Mouse (Mus musculus): ENCODE results near the gene Fam131c. TPM values are rescaled to one million over a fixed set of nuclear protein-coding genes. Genes with fewer than 3 reads are reported as not detected.

Fam131c gene
- polyA plus RNA-seq, 1 experiment from 2014 or later, result 49.8 TPM

GRCm38 (mm10) chr4:141406516-141407299, 38.7 kb downstream of the Fam131c start:
- ATAC-seq, result no peak
- H3K4me1 ChIP-seq (ENCODE audit: control insufficient read depth, insufficient read depth, low read depth, low read length), result no peaks in the 10 kb centered on the region
- 0 out of 2 replicates have a peak, but pooled peaks cover 2% of the 10 kb centered on the region for H3K27me3 ChIP-seq (replicated peaks; ENCODE audit: control insufficient read depth, insufficient read depth, low read length)
- H3K4me2 ChIP-seq (ENCODE audit: low read length), result no peak overlapping the region
- 49% methylated on average over 12 of the region's 14 CpGs for WGBS
- H3K9me3 ChIP-seq (ENCODE audit: control insufficient read depth, low read length), result no peaks in the 10 kb centered on the region
- no peaks in the 10 kb centered on the region for H3K36me3 ChIP-seq (ENCODE audit: control insufficient read depth, insufficient read depth, low read length)
- H3K9ac ChIP-seq (ENCODE audit: low read depth, low read length), result no peak overlapping the region
- H3K4me3 ChIP-seq (ENCODE audit: low read length), result no peak overlapping the region
- H3K27ac ChIP-seq (ENCODE audit: low read depth, low read length), result no peak overlapping the region

GRCm38 (mm10) chr4:141408577-141408976, 40.6 kb downstream of the Fam131c start:
- no peaks in the 10 kb centered on the region for H3K4me1 ChIP-seq (ENCODE audit: control insufficient read depth, insufficient read depth, low read depth, low read length)
- no peak overlapping the region for H3K4me3 ChIP-seq (ENCODE audit: low read length)
- H3K9ac ChIP-seq (ENCODE audit: low read depth, low read length), result no peak overlapping the region
- H3K4me2 ChIP-seq (ENCODE audit: low read length), result no peak overlapping the region
- WGBS, result 93% methylated on average over 3 of the region's 3 CpGs
- no peaks in the 10 kb centered on the region for H3K36me3 ChIP-seq (ENCODE audit: control insufficient read depth, insufficient read depth, low read length)
- H3K9me3 ChIP-seq (ENCODE audit: control insufficient read depth, low read length), result no peaks in the 10 kb centered on the region
- H3K27me3 ChIP-seq (replicated peaks; ENCODE audit: control insufficient read depth, insufficient read depth, low read length), result 0 out of 2 replicates have a peak, but pooled peaks cover 2% of the 10 kb centered on the region
- H3K27ac ChIP-seq (ENCODE audit: low read depth, low read length), result no peak overlapping the region
- no peak for ATAC-seq

GRCm38 (mm10) chr4:141411430-141411992, 43.5 kb downstream of the Fam131c start:
- ATAC-seq, result no peak
- WGBS, result 19% methylated on average over 22 of the region's 22 CpGs

GRCm38 (mm10) chr4:141415924-141416323, 47.9 kb downstream of the Fam131c start, which contains the start of gene Clcnkb:
Gene Clcnkb (minus strand): TSS chr4:141416014.
- H3K27ac ChIP-seq (ENCODE audit: low read depth, low read length), result no peak within 1 kb of the TSS
- no peak within 1 kb of the TSS for H3K4me2 ChIP-seq (ENCODE audit: low read length)
- no peaks in the 10 kb centered on the region for H3K36me3 ChIP-seq (ENCODE audit: control insufficient read depth, insufficient read depth, low read length)
- 67% methylated on average over 7 of the region's 7 CpGs for WGBS
- no peak within 1 kb of the TSS for H3K9ac ChIP-seq (ENCODE audit: low read depth, low read length)
- no peak for ATAC-seq
- H3K4me3 ChIP-seq (ENCODE audit: low read length), result no peak within 1 kb of the TSS
- no peaks in the 10 kb centered on the region for H3K27me3 ChIP-seq (replicated peaks; ENCODE audit: control insufficient read depth, insufficient read depth, low read length)
- no peaks in the 10 kb centered on the region for H3K9me3 ChIP-seq (ENCODE audit: control insufficient read depth, low read length)
- no peaks in the 10 kb centered on the region for H3K4me1 ChIP-seq (ENCODE audit: control insufficient read depth, insufficient read depth, low read depth, low read length)

More at GRCm38 (mm10) chr4:141411430-141411992, 43.5 kb downstream of the Fam131c start:
- no peak overlapping the region for H3K27ac ChIP-seq (ENCODE audit: low read depth, low read length)
- H3K9me3 ChIP-seq (ENCODE audit: control insufficient read depth, low read length), result no peaks in the 10 kb centered on the region
- no peak overlapping the region for H3K9ac ChIP-seq (ENCODE audit: low read depth, low read length)
- H3K27me3 ChIP-seq (replicated peaks; ENCODE audit: control insufficient read depth, insufficient read depth, low read length), result no peaks in the 10 kb centered on the region
- no peaks in the 10 kb centered on the region for H3K4me1 ChIP-seq (ENCODE audit: control insufficient read depth, insufficient read depth, low read depth, low read length)
- H3K4me2 ChIP-seq (ENCODE audit: low read length), result no peak overlapping the region
- no peak overlapping the region for H3K4me3 ChIP-seq (ENCODE audit: low read length)
- no peaks in the 10 kb centered on the region for H3K36me3 ChIP-seq (ENCODE audit: control insufficient read depth, insufficient read depth, low read length)

GRCm38 (mm10) chr4:141419398-141420191, 51.6 kb downstream of the Fam131c start:
- no peak for ATAC-seq
- H3K9ac ChIP-seq (ENCODE audit: low read depth, low read length), result no peak overlapping the region
- 65% methylated on average over 27 of the region's 27 CpGs for WGBS

GRCm38 (mm10) chr4:141420192-141420829, 52.3 kb downstream of the Fam131c start, which contains the start of gene Hspb7:
Gene Hspb7 (plus strand): TSS chr4:141420779.
- Histone ChIP-seq H3K36me3 (ENCODE audit: control insufficient read depth, insufficient read depth, low read length) (no peaks in the 10 kb centered on the region), H3K4me2 (ENCODE audit: low read length) (no peak within 1 kb of the TSS), H3K4me1 (ENCODE audit: control insufficient read depth, insufficient read depth, low read depth, low read length) (peaks cover 3% of the 10 kb centered on the region; the same call in 1 of the 2 replicates), H3K27me3 (replicated peaks; ENCODE audit: control insufficient read depth, insufficient read depth, low read length) (no peaks in the 10 kb centered on the region), H3K4me3 (ENCODE audit: low read length) (no peak within 1 kb of the TSS), H3K27ac (ENCODE audit: low read depth, low read length) (no peak within 1 kb of the TSS), H3K9ac (ENCODE audit: low read depth, low read length) (no peak within 1 kb of the TSS), H3K9me3 (ENCODE audit: control insufficient read depth, low read length) (no peaks in the 10 kb centered on the region)
- WGBS, result 63% methylated on average over 9 of the region's 9 CpGs
- ATAC-seq, result no peak

More at GRCm38 (mm10) chr4:141419398-141420191, 51.6 kb downstream of the Fam131c start:
- Histone ChIP-seq H3K27me3 (replicated peaks; ENCODE audit: control insufficient read depth, insufficient read depth, low read length) (no peaks in the 10 kb centered on the region), H3K9me3 (ENCODE audit: control insufficient read depth, low read length) (no peaks in the 10 kb centered on the region), H3K36me3 (ENCODE audit: control insufficient read depth, insufficient read depth, low read length) (no peaks in the 10 kb centered on the region), H3K4me3 (ENCODE audit: low read length) (no peak overlapping the region), H3K4me2 (ENCODE audit: low read length) (no peak overlapping the region), H3K4me1 (ENCODE audit: control insufficient read depth, insufficient read depth, low read depth, low read length) (no peaks in the 10 kb centered on the region), H3K27ac (ENCODE audit: low read depth, low read length) (no peak overlapping the region)

- Histone ChIP-seq H3K4me2 (ENCODE audit: low read length) (no peak overlapping the region), H3K27ac (ENCODE audit: low read depth, low read length) (no peak overlapping the region), H3K27me3 (replicated peaks; ENCODE audit: control insufficient read depth, insufficient read depth, low read length) (no peaks in the 10 kb centered on the region), H3K4me3 (ENCODE audit: low read length) (no peak overlapping the region), H3K4me1 (ENCODE audit: control insufficient read depth, insufficient read depth, low read depth, low read length) (peaks cover 8% of the 10 kb centered on the region), H3K9me3 (ENCODE audit: control insufficient read depth, low read length) (no peaks in the 10 kb centered on the region), H3K36me3 (ENCODE audit: control insufficient read depth, insufficient read depth, low read length) (no peaks in the 10 kb centered on the region), H3K9ac (ENCODE audit: low read depth, low read length) (no peak overlapping the region)
- WGBS, result 64% methylated on average over 9 of the region's 9 CpGs
- ATAC-seq, result no peak
Observed at GRCm38 (mm10) chr4:141420886-141421285, 52.9 kb downstream of the Fam131c start.

- H3K9ac ChIP-seq (ENCODE audit: low read depth, low read length), result no peak overlapping the region
- 48% methylated on average over 14 of the region's 14 CpGs for WGBS
- H3K4me3 ChIP-seq (ENCODE audit: low read length), result no peak overlapping the region
- H3K27me3 ChIP-seq (replicated peaks; ENCODE audit: control insufficient read depth, insufficient read depth, low read length), result no peaks in the 10 kb centered on the region
- H3K27ac ChIP-seq (ENCODE audit: low read depth, low read length), result no peak overlapping the region
- no peaks in the 10 kb centered on the region for H3K36me3 ChIP-seq (ENCODE audit: control insufficient read depth, insufficient read depth, low read length)
- ATAC-seq, result no peak
- H3K9me3 ChIP-seq (ENCODE audit: control insufficient read depth, low read length), result no peaks in the 10 kb centered on the region
- H3K4me1 ChIP-seq (ENCODE audit: control insufficient read depth, insufficient read depth, low read depth, low read length), result peaks cover 12% of the 10 kb centered on the region
- no peak overlapping the region for H3K4me2 ChIP-seq (ENCODE audit: low read length)
Observed at GRCm38 (mm10) chr4:141421423-141421822, 53.4 kb downstream of the Fam131c start.
